Mouse (Mus musculus) limb, embryonic 13.5 days (tissue): ENCODE results near the gene Rhox4g. TPM values are rescaled to one million over a fixed set of nuclear protein-coding genes. Genes with fewer than 3 reads are reported as not detected.
"Not testable (repeated sequence)": the region's sequence is repeated elsewhere in the genome, so short reads cannot be mapped to it uniquely, and the experiment has no call there.

Experiments used
- ATAC-seq: fragments of 200-750 bp; cut with Nextera tagmentation; 2 replicates; pipeline ENCODE4 v1.8.0; 2017; ENCODE audit warnings: low read depth, moderate number of reproducible peaks, moderate TSS enrichment; ENCODE audit not compliant: low FRiP score
- H3K27ac ChIP-seq: fragments of 300-500 bp; sonication (generic); 2 replicates; pipeline ENCODE4 v1.5.1; 2015; ENCODE audit warnings: inconsistent platforms, mild to moderate bottlenecking, moderate library complexity
- H3K27me3 ChIP-seq: fragments of 300-500 bp; sonication (generic); 2 replicates; pipeline ENCODE4 v1.6.1; 2015; ENCODE audit warnings: mild to moderate bottlenecking, inconsistent platforms
- H3K36me3 ChIP-seq: fragments of 300-500 bp; sonication (generic); 2 replicates; pipeline ENCODE4 v1.6.1; 2015; ENCODE audit warnings: inconsistent platforms, mild to moderate bottlenecking, moderate library complexity
- H3K4me1 ChIP-seq: fragments of 300-500 bp; sonication (generic); 2 replicates; pipeline ENCODE4 v1.6.1; 2015; ENCODE audit warnings: inconsistent platforms
- H3K4me2 ChIP-seq: fragments of 300-500 bp; sonication (generic); replicated peaks from 2 replicates; pipeline ENCODE4 v1.6.1; 2015; ENCODE audit warnings: inconsistent platforms, mild to moderate bottlenecking, moderate library complexity
- H3K4me3 ChIP-seq: fragments of 300-500 bp; sonication (generic); 2 replicates; pipeline ENCODE4 v1.5.1; 2015; ENCODE audit warnings: moderate library complexity, mild to moderate bottlenecking, inconsistent platforms
- H3K9ac ChIP-seq: fragments of 300-500 bp; sonication (generic); 2 replicates; pipeline ENCODE4 v1.6.1; 2015; ENCODE audit warnings: mild to moderate bottlenecking, inconsistent platforms
- H3K9me3 ChIP-seq: fragments of 300-500 bp; sonication (generic); 2 replicates; pipeline ENCODE4 v1.6.1; 2016; ENCODE audit warnings: inconsistent platforms
- WGBS: fragments of 180-500 bp; shearing (Covaris S2); methylation state at CpG from one replicate; pipeline ENCODE4 v1.1.7; 2015; 5-methylcytosine and 5-hydroxymethylcytosine counted together
- polyA plus RNA-seq: library from polyadenylated mRNA; unstranded; fragments of >200 nt; fragmentation: Nextera tagmentation; extraction: Ambion mirVana; gene quantifications from 2 replicates; pipeline ENCODE4 v1.2.1, GENCODE M21; 2015

The Rhox4g gene
- not detected in 2 replicates for polyA plus RNA-seq

GRCm38 (mm10) chrX:37651227-37651626, at the start of gene Rhox4g:
Gene Rhox4g, minus strand, starts transcription at chrX:37651327.
- not testable (repeated sequence) for ATAC-seq, H3K4me3 ChIP-seq
- 83% methylated on average over 13 of the region's 20 CpGs for WGBS

GRCm38 (mm10) chrX:37692261-37692660, 41.1 kb upstream of the Rhox4g start:
- H3K4me1 ChIP-seq, result no peaks in the 10 kb centered on the region
- no peak overlapping the region for H3K9ac ChIP-seq
- H3K4me3 ChIP-seq, result no peak overlapping the region
- H3K27ac ChIP-seq, result no peak overlapping the region
- no peak for ATAC-seq
- H3K27me3 ChIP-seq, result no peaks in the 10 kb centered on the region
- H3K36me3 ChIP-seq, result no peaks in the 10 kb centered on the region
- H3K4me2 ChIP-seq, result no peak overlapping the region
- no peaks in the 10 kb centered on the region for H3K9me3 ChIP-seq
- 88% methylated on average over 2 of the region's 2 CpGs for WGBS

More at GRCm38 (mm10) chrX:37651227-37651626, at the start of gene Rhox4g:
- H3K36me3 ChIP-seq, H3K27me3 ChIP-seq, H3K9me3 ChIP-seq, H3K4me1 ChIP-seq, H3K4me2 ChIP-seq, H3K9ac ChIP-seq, H3K27ac ChIP-seq: not testable (repeated sequence)

- Histone ChIP-seq H3K36me3 (no peaks in the 10 kb centered on the region), H3K4me2 (no peak overlapping the region), H3K27ac (no peak overlapping the region), H3K4me1 (no peaks in the 10 kb centered on the region), H3K9ac (no peak overlapping the region), H3K4me3 (no peak overlapping the region), H3K27me3 (no peaks in the 10 kb centered on the region), H3K9me3 (no peaks in the 10 kb centered on the region)
- no peak for ATAC-seq
- 87% methylated on average over 24 of the region's 24 CpGs for WGBS
These were observed 32.0 kb upstream of the Rhox4g start for GRCm38 (mm10) chrX:37683031-37683715.

- H3K4me2 ChIP-seq, H3K9ac ChIP-seq, H3K36me3 ChIP-seq, H3K27me3 ChIP-seq, H3K4me1 ChIP-seq, H3K27ac ChIP-seq, H3K4me3 ChIP-seq, ATAC-seq, H3K9me3 ChIP-seq: not testable (repeated sequence)
- 86% methylated on average over 8 of the region's 8 CpGs for WGBS
These were observed 22.1 kb upstream of the Rhox4g start, which contains the start of gene Rhox2h for GRCm38 (mm10) chrX:37673177-37673576. Gene Rhox2h, minus strand, starts transcription at chrX:37673277.

GRCm38 (mm10) chrX:37668664-37669063, 17.5 kb upstream of the Rhox4g start, which contains the start of gene Rhox3h:
Gene Rhox3h, minus strand, starts transcription at chrX:37668764.
- not testable (repeated sequence) for H3K4me3 ChIP-seq, H3K4me2 ChIP-seq, H3K9ac ChIP-seq, H3K27me3 ChIP-seq, H3K27ac ChIP-seq, H3K4me1 ChIP-seq, H3K9me3 ChIP-seq, ATAC-seq, H3K36me3 ChIP-seq
- 80% methylated on average over 1 of the region's 3 CpGs for WGBS

GRCm38 (mm10) chrX:37643370-37643769, 7.8 kb downstream of the Rhox4g start, which contains the start of gene Rhox2g:
Gene Rhox2g, minus strand, starts transcription at chrX:37643470.
- not testable (repeated sequence) for ATAC-seq, H3K4me1 ChIP-seq
- WGBS, result 86% methylated on average over 6 of the region's 6 CpGs

GRCm38 (mm10) chrX:37628512-37628911, 22.6 kb downstream of the Rhox4g start, which contains the start of gene Rhox3g:
Gene Rhox3g, minus strand, starts transcription at chrX:37628612.
- H3K9ac ChIP-seq, H3K4me3 ChIP-seq, H3K9me3 ChIP-seq, H3K4me1 ChIP-seq, H3K4me2 ChIP-seq, ATAC-seq, H3K36me3 ChIP-seq, H3K27ac ChIP-seq, H3K27me3 ChIP-seq: not testable (repeated sequence)
- WGBS, result 87% methylated on average over 2 of the region's 2 CpGs

More at GRCm38 (mm10) chrX:37643370-37643769, 7.8 kb downstream of the Rhox4g start, which contains the start of gene Rhox2g:
- H3K9me3 ChIP-seq, H3K4me2 ChIP-seq, H3K36me3 ChIP-seq, H3K4me3 ChIP-seq, H3K27ac ChIP-seq, H3K9ac ChIP-seq, H3K27me3 ChIP-seq: not testable (repeated sequence)

- 93% methylated on average over 19 of the region's 19 CpGs for WGBS
- not testable (repeated sequence) for H3K9ac ChIP-seq, ATAC-seq, H3K4me2 ChIP-seq, H3K9me3 ChIP-seq, H3K27ac ChIP-seq, H3K4me1 ChIP-seq, H3K27me3 ChIP-seq, H3K4me3 ChIP-seq, H3K36me3 ChIP-seq
These were observed 43.5 kb downstream of the Rhox4g start, which contains the start of gene Rhox4f for GRCm38 (mm10) chrX:37607604-37608003. Gene Rhox4f, minus strand, starts transcription at chrX:37607704.

Other genes with a start within 250 kb of the Rhox4g start
- not detected in 2 replicates for gene Rhox2b, start 239.3 kb downstream of the Rhox4g start, polyA plus RNA-seq
- 0.42 TPM in 1 of 2 replicates, not detected in the other for gene Rhox4b, start 218.8 kb downstream of the Rhox4g start, polyA plus RNA-seq
- 0.19 TPM in 1 of 2 replicates, not detected in the other for gene Rhox2c, start 197.6 kb downstream of the Rhox4g start, polyA plus RNA-seq
- gene Rhox3c, start 192.7 kb downstream of the Rhox4g start, polyA plus RNA-seq, result not detected in 2 replicates
- gene Rhox4c, start 171.0 kb downstream of the Rhox4g start, polyA plus RNA-seq, result not detected in 2 replicates
- not detected in 2 replicates for gene Rhox2d, start 157.9 kb downstream of the Rhox4g start, polyA plus RNA-seq
- not detected in 2 replicates for gene Rhox4d, start 137.0 kb downstream of the Rhox4g start, polyA plus RNA-seq
- gene Rhox2e, start 120.9 kb downstream of the Rhox4g start, polyA plus RNA-seq, result not detected in 2 replicates
- not detected in 2 replicates for gene Rhox3e, start 109.3 kb downstream of the Rhox4g start, polyA plus RNA-seq
- gene Rhox4e, start 93.9 kb downstream of the Rhox4g start, polyA plus RNA-seq, result 0.42 TPM in 1 of 2 replicates, not detected in the other
- not detected in 2 replicates for gene Rhox2f, start 79.9 kb downstream of the Rhox4g start, polyA plus RNA-seq
- not detected in 2 replicates for gene Rhox3f, start 70.3 kb downstream of the Rhox4g start, polyA plus RNA-seq
- not detected in 2 replicates for gene Rhox4f, start 43.6 kb downstream of the Rhox4g start, polyA plus RNA-seq
- gene Rhox3g, start 22.7 kb downstream of the Rhox4g start, polyA plus RNA-seq, result not detected in 2 replicates
- not detected in 2 replicates for gene Rhox2g, start 7.9 kb downstream of the Rhox4g start, polyA plus RNA-seq
- not detected in 2 replicates for gene Rhox3h, start 17.4 kb upstream of the Rhox4g start, polyA plus RNA-seq
- not detected in 2 replicates for gene Rhox2h, start 21.9 kb upstream of the Rhox4g start, polyA plus RNA-seq
- gene Rhox5, start 153.5 kb upstream of the Rhox4g start, polyA plus RNA-seq, result 0.89 and 0.94 TPM in 2 replicates
- not detected in 2 replicates for gene Rhox6, start 175.6 kb upstream of the Rhox4g start, polyA plus RNA-seq
- gene Rhox7a, start 180.4 kb upstream of the Rhox4g start, polyA plus RNA-seq, result not detected in 2 replicates
- not detected in 2 replicates for gene Rhox8, start 227.6 kb upstream of the Rhox4g start, polyA plus RNA-seq
- not detected in 2 replicates for gene Rhox7b, start 245.9 kb upstream of the Rhox4g start, polyA plus RNA-seq